Mouse (Mus musculus) erythroblast, adult 5-6 weeks (primary cell): ENCODE results near the gene Ablim1. TPM values are rescaled to one million over a fixed set of nuclear protein-coding genes. Genes with fewer than 3 reads are reported as not detected.

Experiments
- ATAC-seq: replicated peaks from 2 replicates; pipeline ENCODE4 v1.8.0; 2016; ENCODE audit warnings: moderate number of reproducible peaks, mild to moderate bottlenecking, moderate TSS enrichment, inconsistent platforms; ENCODE audit not compliant: poor library complexity, low FRiP score, severe bottlenecking
- total RNA-seq, 2 experiments: library from RNA; stranded (forward) in 1 of 2; stranded (reverse) in 1 of 2; fragments of 150-400 nt in 1 of 2; fragments of 200-764, 138-1000 nt in 1 of 2; gene quantifications; 2 replicates each; pipeline versions ENCODE4 v1.2.3 to v1.2.4; 2015 to 2017; ENCODE audit warnings: low replicate concordance in 2 of 2

The Ablim1 gene
- total RNA-seq, 2 experiments from 2014 or later = 1.0 to 1.5 TPM

- ATAC-seq = no peak
These were observed 116.7 kb downstream of the Ablim1 start for GRCm38 (mm10) chr19:57198029-57198428.

GRCm38 (mm10) chr19:57197043-57197817 lies 117.5 kb downstream of the Ablim1 start:
- no peak for ATAC-seq

- ATAC-seq = no peak
These were observed 118.1 kb downstream of the Ablim1 start for GRCm38 (mm10) chr19:57196616-57197015.

- no peak for ATAC-seq
These were observed 119.4 kb downstream of the Ablim1 start for GRCm38 (mm10) chr19:57195169-57195930.

- no peak for ATAC-seq
These were observed 120.8 kb downstream of the Ablim1 start for GRCm38 (mm10) chr19:57193958-57194357.

GRCm38 (mm10) chr19:57193382-57193781 lies 121.3 kb downstream of the Ablim1 start:
- ATAC-seq = no peak

- ATAC-seq = no peak
These were observed 123.6 kb downstream of the Ablim1 start for GRCm38 (mm10) chr19:57191109-57191508.

GRCm38 (mm10) chr19:57189427-57189826 lies 125.3 kb downstream of the Ablim1 start:
- no peak for ATAC-seq

GRCm38 (mm10) chr19:57188553-57188952 lies 126.2 kb downstream of the Ablim1 start:
- no peak for ATAC-seq

- no peak for ATAC-seq
These were observed 129.7 kb downstream of the Ablim1 start for GRCm38 (mm10) chr19:57185021-57185420.

GRCm38 (mm10) chr19:57182938-57183720 lies 131.6 kb downstream of the Ablim1 start:
- ATAC-seq = no peak

GRCm38 (mm10) chr19:57181852-57182528 lies 132.7 kb downstream of the Ablim1 start:
- ATAC-seq = no peak

- ATAC-seq = no peak
These were observed 133.4 kb downstream of the Ablim1 start for GRCm38 (mm10) chr19:57181317-57181716.

GRCm38 (mm10) chr19:57180908-57181307 lies 133.8 kb downstream of the Ablim1 start:
- ATAC-seq = no peak

GRCm38 (mm10) chr19:57180333-57180732 lies 134.4 kb downstream of the Ablim1 start:
- no peak for ATAC-seq

- ATAC-seq = no peak
These were observed 135.4 kb downstream of the Ablim1 start for GRCm38 (mm10) chr19:57179269-57179668.

GRCm38 (mm10) chr19:57177334-57177733 lies 137.4 kb downstream of the Ablim1 start:
- no peak for ATAC-seq

GRCm38 (mm10) chr19:57175077-57175476 lies 139.6 kb downstream of the Ablim1 start:
- no peak for ATAC-seq

- no peak for ATAC-seq
These were observed 140.2 kb downstream of the Ablim1 start for GRCm38 (mm10) chr19:57174541-57174940.

GRCm38 (mm10) chr19:57174045-57174444 lies 140.7 kb downstream of the Ablim1 start:
- ATAC-seq = no peak
